Mouse (Mus musculus) kidney, adult 2 months (tissue): ENCODE measurements at regions not wholly inside any gene's neighbourhood (a gene's known extent, or its start where the extent isn't known, plus 50 kb on each side); places are given as distances from the start of the nearest gene placed in this dataset.

Source experiments
- CTCF ChIP-seq: fragments of 200-500 bp; conservative IDR thresholded peaks from 2 replicates; pipeline ENCODE4 v1.5.1; 2011; ENCODE audit warnings: low read depth, mild to moderate bottlenecking, control low read depth, low read length, moderate library complexity, mixed read lengths; ENCODE audit not compliant: insufficient read depth, insufficient read length
- POLR2A ChIP-seq: fragments of 200-500 bp; IDR thresholded peaks from one replicate; pipeline ENCODE4 v1.6.1; 2011; ENCODE audit warnings: low read depth, low read length, control low read depth

DNA sequence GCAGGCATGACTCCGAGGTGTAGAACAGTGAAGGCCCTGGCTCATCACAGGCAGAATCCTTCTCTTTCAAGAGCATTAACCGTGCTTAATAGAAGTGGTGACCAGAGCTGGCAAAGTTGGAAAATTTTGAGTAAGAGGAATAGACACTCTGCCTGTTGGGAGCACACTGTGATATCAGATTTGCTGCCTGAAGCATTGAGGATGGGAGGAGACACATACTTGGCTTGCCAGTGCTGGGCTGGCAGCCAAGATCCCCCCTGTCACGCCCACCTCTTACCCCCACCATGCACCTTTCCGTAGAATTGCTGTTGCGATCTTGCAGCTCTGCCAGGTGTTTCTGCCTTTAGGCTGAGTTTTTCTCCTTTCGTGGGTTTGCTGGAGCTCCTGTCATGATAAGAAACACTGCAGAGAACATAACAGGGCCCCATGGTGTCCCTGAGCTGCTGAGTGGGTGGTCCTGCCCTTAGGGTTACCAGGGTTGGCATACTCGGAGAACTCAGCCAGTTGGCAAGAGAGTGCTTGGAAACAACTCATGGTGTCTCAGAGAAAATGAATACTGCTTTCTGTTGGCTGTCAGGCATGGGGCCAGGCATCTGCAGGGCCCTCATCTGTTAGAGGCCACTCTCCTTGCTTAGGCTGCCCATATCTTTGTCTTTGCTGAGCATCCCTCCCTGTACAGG is 286.1 kb downstream of the Glrx3 start:
- TF ChIP-seq POLR2A (no peak), CTCF (no peak)
